Mouse (Mus musculus): ENCODE measurements around the gene Lrrc55.

Lrrc55 gene

DNA sequence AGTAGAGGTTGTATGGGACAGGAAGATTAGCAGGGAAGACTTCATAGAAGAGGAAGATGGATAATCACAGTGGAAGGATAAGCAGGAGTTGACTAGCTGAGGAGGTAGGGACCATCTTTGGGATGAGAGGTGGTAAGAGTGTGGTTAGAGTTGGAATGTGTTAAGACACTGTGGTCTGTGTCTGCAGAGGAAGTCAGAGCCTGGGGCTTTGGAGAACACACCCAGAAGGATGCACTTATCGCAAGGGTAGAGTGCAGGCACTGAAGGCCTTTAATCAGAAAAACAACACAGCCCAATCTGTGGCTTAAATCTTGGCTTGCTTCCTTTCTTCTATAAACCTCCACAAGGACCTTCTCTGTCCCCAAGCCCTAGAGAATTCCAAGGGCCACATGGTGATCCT is 28.7 kb downstream of the Lrrc55 start:
- no peak for DNase-seq (ENCODE audit: low spot score)

DNA sequence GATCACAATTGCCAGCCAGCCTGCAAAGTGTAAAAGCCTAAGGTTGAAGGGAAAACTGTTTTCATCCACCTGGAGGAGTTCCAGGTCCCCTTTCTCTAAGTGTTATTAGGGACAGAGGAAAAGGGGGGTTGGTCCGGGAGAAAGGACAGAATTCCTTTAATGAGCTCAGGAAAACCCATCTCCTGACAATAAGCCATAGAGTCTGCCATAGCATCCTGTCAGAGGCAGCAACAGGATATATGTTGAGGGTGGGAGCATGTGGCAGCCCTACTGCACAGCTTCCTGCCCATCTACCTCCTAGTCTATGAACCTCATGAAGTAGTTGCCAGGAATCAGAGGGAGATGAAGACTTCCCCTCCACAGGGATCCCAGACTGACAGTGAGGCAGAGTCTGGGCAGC is 29.4 kb downstream of the Lrrc55 start:
- no peak for DNase-seq (ENCODE audit: low spot score)

DNA sequence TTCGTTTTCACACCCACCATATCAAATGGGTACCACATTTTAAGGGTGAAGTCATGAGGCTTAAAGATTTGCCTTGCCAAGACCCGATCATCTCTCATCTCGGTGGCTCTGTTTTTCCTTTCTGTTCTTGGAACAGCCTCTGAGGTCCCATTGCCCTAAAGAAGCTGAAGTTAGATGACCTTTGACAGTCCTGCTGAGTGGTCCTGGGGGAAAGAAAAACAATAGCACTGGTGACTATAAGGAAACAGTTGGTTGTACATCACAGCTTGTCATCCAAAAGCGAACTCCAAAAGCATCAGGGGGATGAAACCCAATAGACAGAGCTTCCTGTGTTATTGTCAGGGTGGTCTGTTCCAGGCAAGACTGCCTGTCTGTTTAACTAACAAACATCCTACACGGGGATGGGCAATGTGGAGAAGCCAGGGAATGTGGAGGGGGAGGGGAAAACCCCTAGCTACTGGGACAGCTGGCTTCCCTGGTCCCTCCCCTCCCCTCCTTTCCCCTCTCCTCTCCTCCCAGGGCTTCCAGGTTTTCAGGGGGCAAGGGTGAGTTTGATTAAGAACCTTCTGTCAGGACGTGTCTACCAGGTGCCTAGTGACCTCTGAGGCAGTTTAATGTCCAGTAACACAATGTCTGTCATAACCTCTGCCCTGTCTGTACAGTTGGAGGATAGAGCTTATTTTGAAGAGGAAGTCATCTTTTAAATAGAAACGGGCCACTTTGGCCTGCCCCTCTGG is 33.5 kb downstream of the Lrrc55 start:
- DNase-seq (ENCODE audit: low spot score): no peak

DNA sequence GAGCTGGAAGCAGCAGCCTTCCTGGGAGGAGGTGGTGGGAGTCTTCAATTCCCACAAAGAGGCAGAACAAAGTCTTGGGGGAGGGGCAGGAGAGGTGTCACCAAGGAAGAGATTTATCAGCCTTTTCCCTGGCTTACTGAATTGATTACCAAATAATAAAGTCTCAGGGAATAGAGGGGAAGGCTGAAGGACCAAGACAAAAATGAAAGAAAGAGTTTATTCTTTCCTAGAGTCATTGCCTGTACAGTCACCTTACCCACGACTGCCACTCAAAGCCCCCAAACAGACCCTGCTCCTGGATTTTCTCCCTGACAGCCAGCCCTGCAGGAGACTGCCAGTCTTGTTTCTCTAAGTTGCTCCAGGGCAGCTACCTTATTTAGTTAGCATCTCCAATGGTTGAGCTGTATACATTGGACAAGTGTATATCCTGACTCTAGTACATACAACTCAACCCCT is 35.3 kb downstream of the Lrrc55 start:
- DNase-seq (ENCODE audit: low spot score): no peak

DNA sequence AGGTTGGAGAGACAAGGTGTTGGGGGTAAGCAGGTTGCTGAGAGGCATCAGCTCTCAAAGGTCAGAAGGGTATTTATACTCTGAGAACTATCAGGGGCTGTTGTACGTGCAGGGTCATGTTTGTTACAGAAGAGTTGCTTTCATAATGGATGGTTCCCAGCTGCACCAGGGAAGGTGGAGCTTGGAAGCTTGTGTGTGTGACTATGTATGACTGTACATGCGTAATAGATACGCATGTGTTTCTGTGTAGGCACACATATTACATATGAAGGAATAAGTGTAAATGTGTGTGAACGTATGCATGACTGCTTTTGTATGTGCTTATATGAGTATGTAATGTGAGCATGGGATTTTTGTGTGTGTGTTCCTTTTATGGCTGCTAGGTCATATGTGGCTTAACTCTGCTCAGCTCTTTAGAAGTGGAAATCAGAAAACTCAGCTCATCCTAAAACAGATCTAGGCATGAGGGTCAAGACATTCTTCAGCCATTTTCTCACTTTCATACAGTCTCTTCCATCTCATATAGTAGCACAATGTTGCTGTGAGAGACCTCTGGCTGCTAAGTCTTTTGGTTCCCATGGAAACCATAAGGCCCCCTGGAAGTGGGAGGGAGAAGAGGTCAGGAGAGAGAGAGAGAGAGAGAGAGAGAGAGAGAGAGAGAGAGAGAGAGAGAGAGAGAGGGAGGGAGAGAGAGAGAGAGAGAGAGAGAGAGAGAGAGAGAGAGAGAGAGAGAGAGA is 35.9 kb downstream of the Lrrc55 start:
- DNase-seq (ENCODE audit: low spot score): no peak

DNA sequence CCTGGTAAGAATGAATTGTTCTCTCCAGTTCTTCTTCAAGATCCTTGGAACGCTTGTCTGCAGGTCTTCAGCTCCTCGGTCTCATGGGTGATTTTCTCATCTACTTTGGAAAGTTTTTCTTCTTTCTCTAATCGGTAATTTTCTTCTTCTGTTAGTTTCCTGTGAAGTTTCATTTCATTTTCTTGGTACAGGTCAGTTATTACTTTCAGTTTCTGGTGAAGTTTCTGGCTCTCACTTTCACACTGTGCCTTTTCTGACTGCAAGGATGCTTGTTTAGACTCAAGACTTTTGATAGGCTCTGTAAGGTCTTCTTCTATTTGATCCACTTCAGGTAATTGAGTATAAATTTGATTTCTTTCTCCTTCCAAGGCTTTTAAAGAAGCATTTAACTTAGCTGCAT is 39.6 kb downstream of the Lrrc55 start:
- DNase-seq (ENCODE audit: low spot score): no peak

DNA sequence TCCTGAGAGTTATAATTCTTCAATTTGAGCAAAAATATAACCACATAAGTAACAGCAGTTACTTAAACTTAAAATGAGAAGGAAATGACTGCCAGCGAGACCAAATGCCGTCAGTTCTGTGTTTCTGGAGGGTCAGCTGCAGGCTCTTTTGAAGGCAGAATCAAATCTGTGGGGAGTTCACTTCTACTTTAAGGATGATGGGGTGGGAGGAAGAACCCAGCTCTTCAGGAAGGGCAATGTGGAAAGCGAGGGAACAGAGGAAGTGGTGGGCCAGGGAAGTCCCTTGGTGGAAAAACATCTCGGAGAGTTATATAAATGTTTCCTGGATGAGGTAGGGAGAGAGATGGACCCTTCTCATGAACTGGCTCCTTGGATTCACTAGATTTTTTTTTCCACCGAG is 40.9 kb downstream of the Lrrc55 start:
- DNase-seq (ENCODE audit: low spot score): no peak

DNA sequence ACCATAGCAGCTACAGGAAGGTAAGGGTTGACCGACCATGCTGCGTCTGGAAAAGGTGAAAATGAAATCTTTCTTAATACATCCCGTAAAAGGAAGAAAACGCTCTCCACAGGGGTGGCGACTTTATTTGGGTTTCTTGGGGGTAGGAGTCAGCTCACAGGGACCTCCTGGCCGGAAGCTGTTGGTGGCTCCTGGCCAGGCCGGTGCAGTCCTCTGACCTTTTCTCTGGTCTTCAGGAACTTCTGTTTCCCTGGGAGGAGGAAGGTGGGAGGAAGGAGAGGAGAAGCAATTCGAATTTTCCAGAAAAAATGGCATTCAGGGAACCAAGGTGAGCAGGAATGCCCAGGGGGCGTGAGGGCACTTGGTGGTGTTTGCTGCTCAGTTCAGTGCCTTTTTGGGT is 41.7 kb downstream of the Lrrc55 start:
- no peak for DNase-seq (ENCODE audit: low spot score)

DNA sequence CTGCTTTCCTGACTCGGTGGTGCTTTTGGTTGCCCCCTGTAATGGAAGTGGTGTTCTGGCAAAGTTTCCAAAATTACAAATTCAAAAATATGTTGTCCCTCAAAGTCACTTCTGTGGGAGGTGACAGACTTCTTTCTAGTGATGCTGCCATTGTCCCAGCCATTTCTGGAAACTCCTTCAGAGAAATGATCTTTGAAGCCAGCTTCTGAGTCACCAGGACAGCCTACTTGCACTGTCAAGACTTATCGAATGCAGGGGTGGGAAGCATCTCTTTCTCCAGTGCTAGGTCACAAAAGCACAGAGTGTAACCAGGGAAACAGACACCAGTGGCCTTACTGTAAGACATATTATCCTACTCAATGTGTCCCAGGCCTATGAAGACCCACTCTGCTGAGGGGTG is 45.8 kb downstream of the Lrrc55 start:
- no peak for DNase-seq (ENCODE audit: low spot score)

DNA sequence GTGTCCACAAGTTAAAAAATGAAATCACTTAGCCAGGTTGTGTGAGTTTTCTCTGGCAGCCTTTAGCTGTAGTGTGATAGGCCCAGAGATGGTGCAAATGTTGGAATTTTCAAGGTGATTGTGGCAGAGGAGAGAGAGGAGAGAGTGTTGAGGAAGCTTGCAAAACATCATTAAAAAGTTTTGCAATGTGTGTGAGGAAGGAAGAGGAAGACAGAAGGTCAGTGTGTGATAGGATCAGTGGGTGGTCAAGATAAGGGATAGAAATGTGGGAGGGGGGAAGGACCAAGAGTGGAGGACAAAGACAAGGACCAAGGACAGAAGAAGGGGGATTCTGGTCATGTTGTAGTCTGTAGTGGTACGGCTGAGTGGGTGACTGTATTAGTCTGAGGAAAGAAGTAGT is 46.6 kb downstream of the Lrrc55 start:
- DNase-seq (ENCODE audit: low spot score): no peak

DNA sequence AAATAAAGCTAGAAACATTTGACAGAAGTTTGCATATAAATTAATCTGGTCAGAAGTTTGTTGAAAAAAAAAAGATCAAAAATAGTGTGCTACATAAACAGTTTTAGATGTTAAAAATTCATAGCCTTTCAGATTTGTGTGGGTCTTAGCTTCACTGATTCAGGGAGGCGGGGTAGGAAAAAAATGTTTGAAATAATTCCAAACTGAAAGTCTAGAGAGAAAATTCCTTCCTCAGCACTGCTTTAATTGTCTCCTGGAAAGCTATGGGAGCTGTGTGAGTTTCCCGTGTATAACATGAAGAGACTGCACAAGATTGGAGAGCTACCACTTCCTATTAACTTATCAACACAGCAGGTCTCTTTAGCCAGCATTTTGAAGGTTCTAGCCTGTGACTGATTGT is 49.5 kb downstream of the Lrrc55 start:
- DNase-seq (ENCODE audit: low spot score): no peak

DNA sequence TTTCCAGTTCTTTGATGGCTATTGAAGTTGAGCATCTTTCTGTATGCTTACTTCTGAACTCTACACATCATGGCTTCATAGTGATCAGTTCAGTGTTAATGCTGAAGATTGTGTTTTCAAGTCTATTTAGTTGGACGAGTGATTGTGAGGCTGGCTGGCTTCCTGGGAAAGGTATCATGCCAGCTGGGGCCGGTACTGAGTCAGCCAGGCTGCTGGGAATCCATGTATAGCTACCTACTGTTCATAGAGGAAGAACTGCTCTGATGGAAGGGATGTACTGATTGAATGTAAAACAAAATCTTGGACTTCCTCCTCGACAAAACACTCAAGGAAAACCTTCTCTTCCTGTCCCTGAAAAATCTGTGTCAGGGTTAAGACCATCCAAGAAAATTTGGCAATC is 51.7 kb downstream of the Lrrc55 start:
- DNase-seq (ENCODE audit: low spot score): no peak

DNA sequence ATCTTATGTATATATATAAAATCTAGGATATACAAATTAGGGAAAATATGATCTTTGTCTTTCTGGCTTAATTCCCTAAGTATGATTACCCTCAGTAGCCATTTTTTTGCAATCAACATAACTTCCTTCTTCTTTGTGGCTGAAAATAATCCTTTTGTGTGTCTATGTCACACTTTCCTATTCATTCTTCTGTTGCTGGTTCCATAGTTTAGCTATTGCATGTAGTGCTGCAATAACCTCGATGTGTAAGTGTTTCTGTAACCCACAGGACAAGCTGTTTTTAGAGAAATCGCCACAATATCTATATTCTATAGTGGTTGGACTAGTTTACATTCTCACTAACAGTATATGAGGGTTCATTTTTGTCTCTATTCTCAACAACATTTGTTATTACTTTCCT is 52.1 kb downstream of the Lrrc55 start:
- DNase-seq (ENCODE audit: low spot score): no peak

DNA sequence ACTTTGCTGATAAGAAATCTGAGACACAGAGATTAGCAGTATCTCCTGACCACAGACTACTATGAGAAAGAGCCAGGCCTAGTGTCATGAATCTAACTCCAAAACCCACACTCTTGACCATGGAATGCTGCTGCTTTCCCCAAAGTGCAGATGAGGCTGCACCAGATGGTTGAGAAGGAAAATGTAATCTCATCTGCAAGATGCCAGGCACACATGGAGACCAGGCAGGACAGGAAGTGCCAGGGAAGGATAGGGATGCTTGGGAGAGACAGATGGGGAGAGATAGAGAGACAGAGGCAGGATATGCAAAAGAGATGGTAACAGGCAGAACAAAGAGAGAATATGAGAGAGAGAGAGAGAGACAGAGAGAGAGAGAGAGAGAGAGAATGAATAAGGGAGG is 56.2 kb downstream of the Lrrc55 start:
- no peak for DNase-seq (ENCODE audit: low spot score)

DNA sequence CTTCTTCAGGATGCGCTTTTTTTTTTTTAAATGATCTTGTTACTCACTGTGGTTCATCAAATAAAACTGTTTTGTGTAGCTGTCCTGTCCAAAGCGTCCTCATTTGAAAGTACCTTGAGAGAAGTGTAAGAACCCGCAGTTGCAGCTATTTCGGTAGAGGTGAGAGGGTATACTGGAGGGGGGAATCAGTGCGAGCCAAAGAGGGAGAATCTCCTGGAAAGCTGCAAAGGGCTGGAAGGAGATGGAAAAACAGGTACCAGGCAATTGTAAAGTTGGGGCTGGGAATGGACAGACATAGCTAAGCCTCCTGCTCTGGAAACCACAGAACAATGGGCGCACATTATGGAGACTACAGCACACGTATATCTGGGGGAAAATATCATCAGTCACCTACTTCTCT is 57.2 kb downstream of the Lrrc55 start:
- DNase-seq (ENCODE audit: low spot score): no peak

DNA sequence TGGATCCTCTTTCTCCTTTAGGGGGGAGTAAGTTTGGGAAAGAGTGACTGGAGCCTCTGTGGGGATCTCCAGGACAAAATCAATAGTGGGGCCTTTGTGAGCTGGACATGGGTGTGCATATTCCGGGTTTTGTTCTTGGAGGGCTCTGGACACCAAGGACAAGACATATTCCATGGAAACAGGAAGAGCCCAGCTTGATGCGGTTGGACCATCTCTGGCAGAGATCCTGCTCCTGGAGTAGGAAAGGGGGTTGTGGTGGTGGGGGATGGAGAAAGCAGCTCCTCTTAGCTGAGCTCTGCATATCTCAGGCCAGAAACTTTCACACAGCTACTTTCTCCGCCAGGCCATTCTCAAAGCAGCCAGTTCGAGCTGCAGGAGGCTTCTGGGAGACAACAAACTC is 57.6 kb downstream of the Lrrc55 start:
- no peak for DNase-seq (ENCODE audit: low spot score)

DNA sequence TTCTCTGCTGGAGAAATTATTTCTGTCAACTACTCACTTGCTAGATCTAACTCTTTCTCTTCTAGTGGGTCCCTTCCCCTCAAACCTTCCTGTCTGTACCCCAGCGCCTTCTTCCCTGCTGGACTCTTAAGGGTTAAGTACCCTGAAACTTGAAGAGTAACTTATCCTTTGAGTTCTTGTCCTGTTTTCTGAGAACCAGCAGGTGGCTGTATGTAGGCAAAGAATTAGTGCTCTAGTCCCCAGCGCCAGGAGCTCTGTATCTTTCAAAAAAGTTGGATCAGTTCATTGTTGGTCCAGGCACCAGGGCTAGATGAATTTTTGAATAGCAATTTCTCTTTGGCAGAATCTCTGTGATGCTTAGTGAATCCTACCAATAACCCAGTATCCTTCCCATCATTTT is 58.9 kb downstream of the Lrrc55 start:
- DNase-seq (ENCODE audit: low spot score): no peak

DNA sequence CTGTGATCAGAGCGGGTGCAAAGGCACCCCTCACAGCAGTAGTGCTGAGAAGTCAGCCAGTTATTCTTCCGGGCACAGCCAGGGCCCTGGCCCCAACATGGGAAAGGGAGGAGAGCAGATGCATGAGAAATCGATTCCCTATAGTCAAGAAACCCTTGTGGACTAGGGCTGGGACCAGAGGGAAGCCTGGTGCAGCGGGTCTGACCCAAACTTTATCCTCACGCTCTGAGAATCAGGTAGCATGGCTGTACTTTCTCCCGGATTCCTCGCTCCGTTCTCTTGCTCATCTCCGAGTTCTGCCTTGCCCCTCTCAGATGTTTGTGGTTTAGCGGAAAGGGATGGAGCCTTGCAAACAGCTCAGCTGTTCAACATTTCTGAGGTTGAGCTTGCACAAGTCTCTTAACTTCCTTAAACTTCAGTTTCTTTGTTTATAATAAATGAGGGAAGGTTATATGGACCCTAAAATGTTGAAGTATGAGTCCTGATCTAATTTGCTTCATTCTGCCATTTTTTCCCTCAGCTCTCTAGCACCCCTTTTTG is 59.3 kb downstream of the Lrrc55 start:
- no peak for DNase-seq (ENCODE audit: low spot score)

DNA sequence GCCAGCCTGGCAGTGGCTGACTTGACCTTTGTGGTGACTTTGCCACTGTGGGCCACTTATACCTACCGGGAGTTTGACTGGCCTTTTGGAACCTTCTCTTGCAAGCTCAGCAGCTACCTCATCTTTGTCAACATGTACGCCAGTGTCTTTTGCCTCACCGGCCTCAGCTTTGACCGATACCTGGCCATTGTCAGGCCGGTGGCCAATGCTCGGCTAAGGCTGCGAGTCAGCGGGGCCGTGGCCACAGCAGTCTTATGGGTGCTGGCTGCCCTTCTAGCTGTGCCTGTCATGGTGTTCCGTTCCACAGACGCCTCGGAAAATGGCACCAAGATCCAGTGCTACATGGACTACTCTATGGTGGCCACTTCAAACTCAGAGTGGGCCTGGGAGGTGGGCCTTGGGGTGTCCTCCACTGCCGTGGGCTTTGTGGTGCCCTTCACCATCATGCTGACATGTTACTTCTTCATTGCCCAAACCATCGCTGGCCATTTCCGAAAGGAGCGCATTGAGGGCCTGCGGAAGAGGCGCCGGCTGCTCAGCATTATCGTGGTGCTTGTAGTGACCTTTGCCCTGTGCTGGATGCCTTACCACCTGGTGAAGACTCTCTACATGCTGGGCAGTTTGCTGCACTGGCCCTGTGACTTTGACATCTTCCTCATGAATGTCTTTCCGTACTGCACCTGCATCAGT is 60.0 kb downstream of the Lrrc55 start:
- no peak for DNase-seq (ENCODE audit: low spot score)

DNA sequence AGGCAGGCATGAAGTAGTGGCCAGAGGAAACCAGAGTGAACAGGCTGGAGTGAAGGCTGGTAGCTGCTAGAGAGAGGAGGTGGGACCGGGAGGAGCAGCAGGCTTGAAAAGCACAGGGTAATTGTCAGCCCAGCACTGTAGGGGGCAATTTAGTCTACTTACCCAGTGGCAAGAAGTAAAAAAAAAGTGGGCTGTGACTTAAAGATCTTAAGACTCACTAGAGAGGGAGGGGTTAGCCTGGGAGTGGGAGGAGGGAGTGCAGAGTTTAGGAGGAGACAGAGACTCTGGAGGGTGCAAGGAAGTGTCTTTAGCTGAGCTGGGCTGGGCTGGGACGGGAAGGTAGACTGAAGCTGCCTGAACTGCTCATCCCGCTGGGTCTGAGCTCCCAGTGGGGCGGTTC is 60.9 kb downstream of the Lrrc55 start, which contains the start of gene Aplnr:
TSS of gene Aplnr (plus strand) at position 137 of the 400 bp plus-strand sequence.
- DNase-seq (ENCODE audit: low spot score): no peak

DNA sequence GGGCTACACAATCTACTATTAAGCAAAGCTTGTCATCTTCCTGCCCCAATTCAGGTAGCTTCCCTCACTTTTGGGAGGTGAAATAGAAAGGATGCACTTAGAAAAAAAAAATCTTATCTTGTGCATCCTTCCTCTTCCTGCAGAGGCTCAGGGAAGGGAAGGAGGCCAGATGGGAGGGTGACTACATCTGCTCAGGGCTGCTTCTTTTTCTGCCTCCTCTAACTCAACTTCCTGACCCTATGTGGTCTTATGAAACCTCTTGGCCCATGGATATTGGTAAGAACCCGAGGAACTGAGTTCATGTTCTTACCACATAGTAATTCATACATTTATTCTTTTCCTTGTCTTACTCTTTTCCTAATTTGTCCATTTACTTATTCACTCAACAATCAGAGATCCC is 61.9 kb downstream of the Lrrc55 start:
- DNase-seq (ENCODE audit: low spot score): no peak

DNA sequence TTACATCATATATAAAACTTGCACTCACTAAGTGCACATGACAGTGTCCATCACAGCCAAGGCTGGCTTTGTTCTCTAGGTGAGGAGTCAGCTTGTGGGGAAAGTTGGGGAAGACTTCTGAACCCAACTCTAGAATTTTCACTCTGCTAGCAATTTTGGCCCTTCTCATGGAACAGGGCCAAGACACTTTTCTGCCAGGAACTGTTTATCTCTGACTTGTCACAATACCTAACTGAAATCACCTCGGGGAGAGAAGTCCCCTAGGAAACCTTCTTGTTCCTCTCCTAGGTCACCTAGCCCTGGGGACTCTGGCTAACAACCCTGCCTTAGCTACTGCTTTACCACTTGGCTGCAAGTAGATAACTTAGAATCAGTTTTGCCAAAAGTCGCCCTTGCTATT is 64.8 kb downstream of the Lrrc55 start:
- DNase-seq (ENCODE audit: low spot score): no peak

DNA sequence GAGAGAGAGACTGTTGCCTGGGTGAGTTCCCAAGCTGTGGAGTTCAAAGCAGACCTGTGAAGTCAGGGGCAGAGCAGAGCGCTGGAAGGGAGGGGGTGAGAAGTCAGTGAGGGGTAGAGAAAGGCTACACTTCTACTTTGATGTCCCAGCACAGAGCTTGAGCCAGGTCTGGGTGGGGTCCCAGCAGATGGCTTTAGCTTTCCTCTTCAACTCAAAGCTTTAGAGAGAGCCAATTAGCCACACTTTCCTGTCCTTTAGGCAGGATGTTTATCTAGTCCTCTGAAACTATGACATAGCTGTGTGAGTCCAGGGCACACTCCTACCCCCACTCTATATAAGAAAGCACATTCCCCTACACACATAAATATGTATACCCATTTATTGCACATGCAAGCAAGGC is 65.3 kb downstream of the Lrrc55 start:
- DNase-seq (ENCODE audit: low spot score): no peak
